Mouse (Mus musculus): ENCODE data around the gene Gp1bb. TPM values are rescaled to one million over a fixed set of nuclear protein-coding genes. Genes with fewer than 3 reads are reported as not detected.

Gene Gp1bb
- total and polyA plus RNA-seq, 2 experiments from 2014 or later, result 2.1 to 3.0 TPM

DNA sequence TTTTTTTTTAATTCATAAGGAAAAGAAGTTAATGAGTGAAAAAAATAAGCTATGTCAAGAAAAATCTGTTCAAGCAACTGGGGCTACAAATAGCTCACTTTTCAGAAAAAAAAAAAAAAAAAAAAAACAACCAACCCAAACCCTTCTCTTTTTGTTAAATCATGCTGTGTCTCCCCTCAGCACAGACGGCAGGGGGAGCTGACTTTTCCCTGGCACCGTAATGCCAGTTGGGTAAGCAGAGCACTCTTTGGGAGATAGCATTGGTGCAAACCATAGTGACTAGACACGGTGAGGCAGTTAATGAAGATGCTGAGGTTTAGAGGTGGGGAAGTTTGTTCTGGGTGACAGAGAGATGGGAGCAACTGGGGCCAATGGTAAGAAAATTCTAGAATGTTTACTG is 9.9 kb upstream of the Gp1bb start:
- TF ChIP-seq EP300 (IDR thresholded peaks at IDR 0.05; ENCODE audit: low read depth) (no peak), CTCF (IDR thresholded peaks at IDR 0.05; ENCODE audit: low read depth) (peak; percentile 17; the same call in 1 of the 2 replicates)

DNA sequence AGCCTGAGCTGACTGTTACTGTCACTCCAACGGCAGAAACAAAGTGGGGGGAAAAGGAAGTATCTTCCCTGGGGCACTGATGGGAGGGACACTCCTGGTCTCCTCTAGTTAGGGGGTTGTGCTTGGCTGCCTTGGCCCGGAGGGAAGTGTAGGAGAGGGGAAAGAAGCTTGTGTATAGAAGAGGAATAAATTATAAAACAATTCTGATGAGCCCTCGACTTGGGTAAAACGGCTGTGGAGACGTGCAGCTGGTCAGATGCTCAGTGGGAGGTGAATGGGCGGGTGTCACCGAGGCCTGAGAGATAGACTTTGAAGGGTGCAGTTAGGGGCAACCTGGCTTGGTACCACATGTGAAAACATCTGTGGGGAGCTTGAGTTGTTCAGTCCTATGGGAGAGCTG is 8.9 kb upstream of the Gp1bb start:
- no peak overlapping the region for H3K9ac ChIP-seq (replicated peaks; ENCODE audit: low read depth, low read length)
- no peak for TF ChIP-seq CTCF (IDR thresholded peaks at IDR 0.05; ENCODE audit: low read depth)
- no peak for TF ChIP-seq EP300 (IDR thresholded peaks at IDR 0.05; ENCODE audit: low read depth)
- H3K27me3 ChIP-seq (ENCODE audit: control insufficient read depth, insufficient read depth, low read length), result peaks cover 24% of the 10 kb centered on the region
- H3K27ac ChIP-seq (ENCODE audit: low read depth), result no peak overlapping the region
- no peak overlapping the region for H3K4me2 ChIP-seq (ENCODE audit: low read depth, low read length)
- no peaks in the 10 kb centered on the region for H3K36me3 ChIP-seq (replicated peaks; ENCODE audit: control insufficient read depth, insufficient read depth, low read length)
- DNase-seq (ENCODE audit: low spot score) (no peak), ATAC-seq (ENCODE audit: insufficient read depth, low read depth) (no peak)
- no peaks in the 10 kb centered on the region for H3K4me1 ChIP-seq (ENCODE audit: control insufficient read depth, insufficient read depth)
- H3K4me3 ChIP-seq (ENCODE audit: low read depth, low read length), result no peak overlapping the region
- WGBS, result 58% methylated on average over 7 of the region's 7 CpGs
- no peaks in the 10 kb centered on the region for H3K9me3 ChIP-seq (replicated peaks; ENCODE audit: control insufficient read depth, low read length)

More for the DNA sequence above, 9.9 kb upstream of the Gp1bb start:
- Histone ChIP-seq H3K27me3 (ENCODE audit: control insufficient read depth, insufficient read depth, low read length) (peaks cover 17% of the 10 kb centered on the region), H3K9ac (replicated peaks; ENCODE audit: low read depth, low read length) (no peak overlapping the region), H3K4me3 (ENCODE audit: low read depth, low read length) (no peak overlapping the region), H3K36me3 (replicated peaks; ENCODE audit: control insufficient read depth, insufficient read depth, low read length) (no peaks in the 10 kb centered on the region), H3K9me3 (replicated peaks; ENCODE audit: control insufficient read depth, low read length) (no peaks in the 10 kb centered on the region), H3K4me2 (ENCODE audit: low read depth, low read length) (no peak overlapping the region), H3K4me1 (ENCODE audit: control insufficient read depth, insufficient read depth) (no peaks in the 10 kb centered on the region), H3K27ac (ENCODE audit: low read depth) (no peak overlapping the region)
- WGBS, result 59% methylated on average over 3 of the region's 3 CpGs
- DNase-seq (ENCODE audit: low spot score) (no peak), ATAC-seq (ENCODE audit: insufficient read depth, low read depth) (no peak)

- H3K9me3 ChIP-seq (replicated peaks; ENCODE audit: control insufficient read depth, low read length), result no peaks in the 10 kb centered on the region
- no peaks in the 10 kb centered on the region for H3K36me3 ChIP-seq (replicated peaks; ENCODE audit: control insufficient read depth, insufficient read depth, low read length)
- H3K27me3 ChIP-seq (ENCODE audit: control insufficient read depth, insufficient read depth, low read length), result peaks cover 32% of the 10 kb centered on the region
- ATAC-seq (ENCODE audit: insufficient read depth, low read depth), result no peak
- H3K4me1 ChIP-seq (ENCODE audit: control insufficient read depth, insufficient read depth), result no peaks in the 10 kb centered on the region
- H3K4me3 ChIP-seq (ENCODE audit: low read depth, low read length), result peak overlapping the region; percentile 64
- H3K9ac ChIP-seq (replicated peaks; ENCODE audit: low read depth, low read length), result no peak overlapping the region
- DNase-seq (ENCODE audit: low spot score), result no peak
- H3K4me2 ChIP-seq (ENCODE audit: low read depth, low read length), result peak overlapping the region; percentile 95
- TF ChIP-seq EP300 (IDR thresholded peaks at IDR 0.05; ENCODE audit: low read depth) (no peak), CTCF (IDR thresholded peaks at IDR 0.05; ENCODE audit: low read depth) (no peak)
- 71% methylated on average over 5 of the region's 5 CpGs for WGBS
- no peak overlapping the region for H3K27ac ChIP-seq (ENCODE audit: low read depth)
Observed at GRCm38 (mm10) chr16:18630291-18630690, 8.1 kb upstream of the Gp1bb start.

DNA sequence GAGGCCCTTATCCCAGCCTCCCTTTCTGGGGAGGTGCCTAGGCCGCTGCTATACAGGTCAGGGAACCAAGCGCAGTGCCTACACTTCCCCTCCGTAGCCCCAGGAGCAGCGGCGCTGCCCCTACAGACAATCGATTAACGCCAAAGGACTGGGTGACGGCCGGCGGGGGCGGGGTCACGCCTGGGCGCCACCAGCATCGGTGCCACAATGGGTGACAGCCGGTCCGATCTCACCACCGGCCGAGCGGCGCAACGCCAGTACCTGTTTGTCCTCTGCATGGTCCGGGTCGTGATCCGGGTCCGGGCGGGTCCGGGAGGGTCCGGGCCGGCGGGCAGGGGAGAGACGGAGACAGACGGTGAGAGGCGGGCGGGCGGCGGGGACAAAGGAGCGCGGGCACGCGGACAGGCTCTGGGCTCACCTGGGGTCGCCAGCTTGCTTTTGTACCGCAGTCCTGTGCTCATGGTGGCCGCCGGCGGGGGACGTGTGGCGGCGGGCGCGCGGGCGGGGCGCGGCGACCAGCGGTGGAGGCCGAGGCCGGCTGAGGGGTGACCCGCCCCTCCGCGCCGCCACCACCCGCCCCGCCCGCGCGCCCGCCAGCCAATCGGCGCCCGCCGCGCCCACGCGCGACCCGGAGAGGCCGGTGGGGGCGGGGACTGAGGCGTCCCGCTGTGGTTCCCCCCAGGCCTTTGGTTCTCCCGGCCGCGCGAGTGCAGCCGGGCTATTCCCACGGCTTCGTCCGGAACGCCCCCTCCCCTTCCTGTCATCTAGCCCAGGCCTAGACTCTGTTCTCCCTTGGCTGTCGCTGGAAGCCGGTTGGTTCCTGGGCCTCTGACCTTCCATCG is 7.4 kb upstream of the Gp1bb start, which contains the start of gene Sept5:
TSS of gene Sept5 (minus strand) at position 565 of the 842 bp plus-strand sequence.
- peak; percentile 47 for ATAC-seq (ENCODE audit: insufficient read depth, low read depth)
- peaks cover 39% of the 10 kb centered on the region for H3K27me3 ChIP-seq (ENCODE audit: control insufficient read depth, insufficient read depth, low read length)
- no peaks in the 10 kb centered on the region for H3K9me3 ChIP-seq (replicated peaks; ENCODE audit: control insufficient read depth, low read length)
- peak within 1 kb of the TSS; percentile 48 for H3K9ac ChIP-seq (replicated peaks; ENCODE audit: low read depth, low read length)
- peak within 1 kb of the TSS; percentile 95 for H3K4me2 ChIP-seq (ENCODE audit: low read depth, low read length)
- peak within 1 kb of the TSS; percentile 64 for H3K4me3 ChIP-seq (ENCODE audit: low read depth, low read length)
- no peaks in the 10 kb centered on the region for H3K4me1 ChIP-seq (ENCODE audit: control insufficient read depth, insufficient read depth)
- 2% methylated on average over 87 of the region's 93 CpGs for WGBS
- no peak within 1 kb of the TSS for H3K27ac ChIP-seq (ENCODE audit: low read depth)
- DNase-seq (ENCODE audit: low spot score), result no peak
- TF ChIP-seq EP300 (IDR thresholded peaks at IDR 0.05; ENCODE audit: low read depth), result no peak
- TF ChIP-seq CTCF (IDR thresholded peaks at IDR 0.05; ENCODE audit: low read depth), result no peak
- no peaks in the 10 kb centered on the region for H3K36me3 ChIP-seq (replicated peaks; ENCODE audit: control insufficient read depth, insufficient read depth, low read length)

DNA sequence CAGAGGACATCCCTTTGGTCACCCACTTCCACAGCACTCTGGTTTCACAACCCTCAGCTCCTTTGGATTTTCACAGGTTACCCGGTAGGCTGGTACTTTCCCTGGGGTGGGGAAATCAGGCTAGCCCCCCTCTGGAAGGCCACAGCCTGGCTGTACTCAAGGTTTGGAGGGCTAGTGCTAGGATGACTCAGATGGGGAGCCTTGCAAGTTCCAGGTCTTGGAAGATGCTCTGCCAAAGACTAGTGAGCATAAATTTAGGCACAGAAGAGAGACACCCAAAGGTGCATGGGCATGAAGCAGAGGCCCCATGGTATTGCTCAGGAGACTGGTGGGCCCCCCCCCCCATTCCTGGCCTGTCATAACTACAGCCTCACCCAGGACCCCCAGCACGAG is 6.7 kb upstream of the Gp1bb start:
- no peak overlapping the region for H3K27ac ChIP-seq (ENCODE audit: low read depth)
- H3K9ac ChIP-seq (replicated peaks; ENCODE audit: low read depth, low read length), result 0 out of 2 replicates have a peak overlapping the region, but pooled peaks have one; percentile 48
- 60% methylated on average over 2 of the region's 2 CpGs for WGBS
- H3K4me1 ChIP-seq (ENCODE audit: control insufficient read depth, insufficient read depth), result no peaks in the 10 kb centered on the region
- H3K4me3 ChIP-seq (ENCODE audit: low read depth, low read length), result peak overlapping the region; percentile 64
- H3K36me3 ChIP-seq (replicated peaks; ENCODE audit: control insufficient read depth, insufficient read depth, low read length), result no peaks in the 10 kb centered on the region
- TF ChIP-seq CTCF (IDR thresholded peaks at IDR 0.05; ENCODE audit: low read depth) (no peak), EP300 (IDR thresholded peaks at IDR 0.05; ENCODE audit: low read depth) (no peak)
- DNase-seq (ENCODE audit: low spot score), result no peak
- ATAC-seq (ENCODE audit: insufficient read depth, low read depth), result no peak
- peak overlapping the region; percentile 95 for H3K4me2 ChIP-seq (ENCODE audit: low read depth, low read length)
- no peaks in the 10 kb centered on the region for H3K9me3 ChIP-seq (replicated peaks; ENCODE audit: control insufficient read depth, low read length)
- H3K27me3 ChIP-seq (ENCODE audit: control insufficient read depth, insufficient read depth, low read length), result peaks cover 46% of the 10 kb centered on the region

All from heart, postnatal 0 days (tissue).